Mouse (Mus musculus) intestine, embryonic 15.5 days (tissue): ENCODE measurements around the gene Scgb2b18. TPM values are rescaled to one million over a fixed set of nuclear protein-coding genes. Genes with fewer than 3 reads are reported as not detected.
"Not testable (repeated sequence)": the region's sequence is repeated elsewhere in the genome, so short reads cannot be mapped to it uniquely, and the experiment has no call there.

Source experiments
- ATAC-seq: fragments of 200-750 bp; cut with Nextera tagmentation; 2 replicates; pipeline ENCODE4 v1.8.0; 2017; ENCODE audit warnings: moderate TSS enrichment, moderate library complexity
- H3K27ac ChIP-seq: fragments of 300-500 bp; sonication (generic); 2 replicates; pipeline ENCODE4 v1.5.1; 2015; ENCODE audit warnings: mild to moderate bottlenecking, inconsistent platforms
- H3K27me3 ChIP-seq: fragments of 300-500 bp; sonication (generic); replicated peaks from 2 replicates; pipeline ENCODE4 v1.6.1; 2015; ENCODE audit warnings: inconsistent platforms
- H3K36me3 ChIP-seq: fragments of 300-500 bp; sonication (generic); 2 replicates; pipeline ENCODE4 v1.6.1; 2015; ENCODE audit warnings: inconsistent platforms
- H3K4me1 ChIP-seq: fragments of 300-500 bp; sonication (generic); replicated peaks from 2 replicates; pipeline ENCODE4 v1.6.1; 2015; ENCODE audit warnings: inconsistent platforms
- H3K4me2 ChIP-seq: fragments of 300-500 bp; sonication (generic); replicated peaks from 2 replicates; pipeline ENCODE4 v1.6.1; 2015; ENCODE audit warnings: mild to moderate bottlenecking, inconsistent platforms
- H3K4me3 ChIP-seq: fragments of 300-500 bp; sonication (generic); replicated peaks from 2 replicates; pipeline ENCODE4 v1.5.1; 2015; ENCODE audit warnings: inconsistent platforms
- H3K9ac ChIP-seq: fragments of 300-500 bp; sonication (generic); 2 replicates; pipeline ENCODE4 v1.6.1; 2015; ENCODE audit warnings: inconsistent platforms
- H3K9me3 ChIP-seq: fragments of 300-500 bp; sonication (generic); 2 replicates; pipeline ENCODE4 v1.6.1; 2016; ENCODE audit warnings: inconsistent platforms
- WGBS: fragments of 180-500 bp; shearing (Covaris S2); methylation state at CpG from one replicate; pipeline ENCODE4 v1.1.7; 2015; 5-methylcytosine and 5-hydroxymethylcytosine counted together
- polyA plus RNA-seq: library from polyadenylated mRNA; unstranded; fragments of >200 nt; fragmentation: Nextera tagmentation; extraction: Ambion mirVana; gene quantifications from 2 replicates; pipeline ENCODE4 v1.2.1, GENCODE M21; 2015

Scgb2b18 gene
- not detected in 2 replicates for polyA plus RNA-seq

GRCm38 (mm10) chr7:33173764-33174163 is at the start of gene Scgb2b18:
Scgb2b18 (minus strand) TSS chr7:33173864.
- not testable (repeated sequence) for H3K36me3 ChIP-seq, H3K4me1 ChIP-seq, H3K9me3 ChIP-seq, H3K4me2 ChIP-seq, H3K27ac ChIP-seq, ATAC-seq, H3K4me3 ChIP-seq, H3K9ac ChIP-seq, H3K27me3 ChIP-seq
- 74% methylated on average over 2 of the region's 2 CpGs for WGBS

GRCm38 (mm10) chr7:33185268-33185667 is 11.6 kb upstream of the Scgb2b18 start, which contains the start of gene Scgb1b18:
Scgb1b18 (plus strand) TSS chr7:33185568.
- not testable (repeated sequence) for H3K4me2 ChIP-seq, H3K36me3 ChIP-seq
- no CpG with 5 or more reads among the region's 2 CpGs for WGBS

More at GRCm38 (mm10) chr7:33185268-33185667, 11.6 kb upstream of the Scgb2b18 start, which contains the start of gene Scgb1b18:
- not testable (repeated sequence) for H3K9me3 ChIP-seq, H3K4me1 ChIP-seq, ATAC-seq, H3K4me3 ChIP-seq, H3K27ac ChIP-seq, H3K27me3 ChIP-seq, H3K9ac ChIP-seq

Other genes with a start within 250 kb of the Scgb2b18 start
- gene Scgb2b17, start 117.3 kb downstream of the Scgb2b18 start, polyA plus RNA-seq = not detected in 2 replicates
- gene Scgb1b17, start 110.4 kb downstream of the Scgb2b18 start, polyA plus RNA-seq = not detected in 2 replicates
- not detected in 2 replicates for gene Scgb1b18, start 11.7 kb upstream of the Scgb2b18 start, polyA plus RNA-seq
- gene Scgb2b19, start 106.5 kb upstream of the Scgb2b18 start, polyA plus RNA-seq = not detected in 2 replicates
- gene Scgb1b19, start 113.4 kb upstream of the Scgb2b18 start, polyA plus RNA-seq = not detected in 2 replicates
- not detected in 2 replicates for gene Scgb2b20, start 192.5 kb upstream of the Scgb2b18 start, polyA plus RNA-seq
- gene Scgb1b20, start 199.4 kb upstream of the Scgb2b18 start, polyA plus RNA-seq = not detected in 2 replicates